Mouse (Mus musculus) forelimb bud, embryonic 11.5 days (tissue): ENCODE measurements around the gene Tpsab1.

ENCODE experiments used
- DNase-seq: peaks from one replicate; pipeline ENCODE4 v3.0.0-alpha.2; 2012; ENCODE audit warnings: low read depth, low spot score

Tpsab1 gene

DNA sequence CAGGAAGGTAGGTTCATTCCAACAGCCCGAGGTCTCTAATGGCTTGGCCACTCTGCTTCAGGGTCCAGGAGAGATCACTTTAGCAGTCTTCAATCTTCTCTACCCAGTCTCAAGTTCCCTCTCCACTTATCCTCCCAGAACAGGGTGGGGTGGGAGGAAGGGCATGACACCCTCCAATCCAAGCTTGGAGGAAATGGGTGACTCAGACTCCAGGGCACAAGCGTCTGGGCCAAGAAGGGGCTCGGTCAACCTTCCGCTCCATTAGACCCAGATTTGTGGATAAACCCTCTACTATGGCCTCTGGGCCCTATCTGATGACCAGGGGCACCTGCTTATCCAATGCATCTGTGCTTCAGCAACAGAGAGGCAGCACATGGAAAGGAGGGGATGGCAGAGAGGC, at the start of gene Tpsab1:
Tpsab1 (minus strand) TSS at position 101 of the 400 bp plus-strand sequence.
- DNase-seq, result no peak

DNA sequence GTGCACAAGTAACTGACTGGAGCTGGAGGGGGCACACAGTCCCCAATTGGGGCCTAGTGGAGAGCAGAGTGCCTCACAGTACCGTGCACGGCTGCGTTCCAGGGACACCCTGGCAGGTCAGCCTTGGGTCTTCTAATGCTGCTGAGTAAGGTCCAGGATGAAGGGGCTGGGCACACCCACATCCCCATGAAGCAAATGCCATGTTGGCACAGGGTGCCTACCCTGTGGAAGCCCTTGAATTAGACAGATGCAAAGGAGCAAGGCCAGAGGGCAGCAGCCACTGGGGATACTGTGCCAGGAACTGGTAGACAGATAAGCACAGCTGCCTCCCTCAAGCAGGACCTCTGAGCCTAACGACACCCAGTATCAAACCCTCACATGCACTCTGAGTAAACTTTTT, 49.2 kb upstream of the Tpsab1 start:
- DNase-seq, result no peak

DNA sequence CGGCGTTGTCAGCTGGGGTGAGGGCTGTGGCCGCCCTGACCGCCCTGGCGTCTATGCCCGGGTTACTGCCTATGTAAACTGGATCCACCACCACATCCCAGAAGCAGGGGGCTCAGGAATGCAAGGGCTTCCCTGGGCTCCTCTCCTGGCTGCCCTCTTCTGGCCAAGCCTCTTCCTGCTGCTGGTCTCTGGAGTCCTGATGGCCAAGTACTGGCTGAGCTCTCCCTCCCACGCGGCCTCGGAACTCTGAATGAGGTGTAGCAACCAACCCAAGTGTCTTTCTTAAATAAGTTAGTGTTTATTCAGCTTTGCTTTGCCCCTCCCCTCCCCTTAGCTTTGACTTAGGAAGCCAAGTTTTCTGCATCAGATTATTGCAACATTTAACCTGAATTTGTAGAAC, 28.6 kb upstream of the Tpsab1 start:
- DNase-seq, result peak; percentile 29

DNA sequence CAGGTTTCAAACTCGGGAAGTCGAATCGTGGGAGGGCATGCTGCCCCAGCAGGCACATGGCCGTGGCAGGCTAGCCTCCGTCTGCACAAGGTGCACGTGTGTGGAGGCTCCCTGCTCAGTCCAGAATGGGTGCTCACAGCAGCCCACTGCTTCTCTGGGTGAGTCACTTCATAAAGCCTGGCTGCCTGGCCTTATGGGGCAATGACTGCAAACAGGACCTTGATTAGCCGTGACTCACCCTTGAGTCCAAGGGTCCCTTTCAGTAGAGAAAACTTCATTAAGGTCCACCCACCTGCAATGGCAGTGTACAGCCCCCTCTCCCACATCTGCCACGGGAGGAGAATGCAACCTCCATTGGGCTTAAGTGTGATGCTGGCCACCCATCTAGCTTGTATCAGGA, 27.1 kb upstream of the Tpsab1 start:
- no peak for DNase-seq

DNA sequence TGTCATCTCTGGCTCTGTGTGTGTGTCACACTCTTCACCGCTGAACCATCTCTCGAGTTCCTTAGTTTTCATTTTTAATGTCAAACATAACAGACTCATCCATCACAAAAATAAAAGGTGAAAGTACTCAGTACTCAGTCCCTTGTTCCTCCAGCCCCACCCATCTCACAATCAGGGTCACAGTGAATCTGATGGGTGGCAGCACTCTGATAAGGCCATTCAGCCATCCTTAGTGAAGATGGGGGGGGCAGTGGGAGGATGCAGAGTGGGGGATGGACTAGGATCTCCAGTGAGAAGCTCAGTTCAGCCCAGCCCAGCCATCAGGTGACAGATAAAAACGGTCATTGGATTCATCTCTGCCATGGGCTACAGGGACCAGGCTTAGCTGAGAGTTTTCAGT, 23.6 kb upstream of the Tpsab1 start, which contains the start of gene Tpsg1:
Tpsg1 (plus strand) TSS at position 301 of the 400 bp plus-strand sequence.
- no peak for DNase-seq

DNA sequence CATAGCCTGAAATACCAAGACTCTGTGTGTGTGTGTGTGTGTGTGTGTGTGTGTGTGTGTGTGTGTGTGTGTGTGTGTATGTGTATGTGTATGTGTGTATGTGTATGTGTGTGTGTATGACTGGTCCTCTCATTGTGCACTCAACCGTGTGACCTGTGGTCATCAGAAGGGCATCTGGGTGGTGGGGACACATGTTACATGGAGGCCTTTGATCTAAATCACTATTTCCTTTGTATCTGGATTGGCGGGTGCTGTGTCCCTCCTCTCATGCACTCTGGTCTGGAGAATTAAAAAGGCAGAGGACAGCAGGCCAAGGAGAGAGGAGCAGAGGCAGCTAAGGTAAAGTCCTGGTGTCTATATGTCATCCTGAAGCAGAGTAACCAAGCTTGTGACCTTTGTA, 20.6 kb upstream of the Tpsab1 start, which contains the start of gene Tpsb2:
Tpsb2 (plus strand) TSS at position 301 of the 400 bp plus-strand sequence.
- DNase-seq, result no peak

DNA sequence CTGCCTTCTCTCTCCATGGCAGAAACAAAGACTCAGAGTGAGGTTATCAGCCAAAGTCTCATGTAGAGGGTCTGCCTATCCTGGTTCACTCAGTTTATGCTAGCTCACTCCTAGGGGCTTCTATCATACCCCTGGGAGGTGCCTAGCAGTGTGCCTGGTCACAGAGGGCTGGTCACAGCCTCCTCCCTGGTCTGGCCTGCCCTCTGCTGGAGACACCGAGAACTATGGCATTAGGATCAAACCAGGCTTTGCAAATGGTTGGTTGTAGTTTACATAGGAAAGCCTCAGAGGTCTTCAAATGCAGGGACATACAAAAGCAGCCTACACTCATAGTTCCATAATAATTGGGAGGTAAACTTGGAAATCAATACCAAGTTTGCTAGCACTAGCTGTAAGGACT, 18.4 kb upstream of the Tpsab1 start:
- peak; percentile 11 for DNase-seq

DNA sequence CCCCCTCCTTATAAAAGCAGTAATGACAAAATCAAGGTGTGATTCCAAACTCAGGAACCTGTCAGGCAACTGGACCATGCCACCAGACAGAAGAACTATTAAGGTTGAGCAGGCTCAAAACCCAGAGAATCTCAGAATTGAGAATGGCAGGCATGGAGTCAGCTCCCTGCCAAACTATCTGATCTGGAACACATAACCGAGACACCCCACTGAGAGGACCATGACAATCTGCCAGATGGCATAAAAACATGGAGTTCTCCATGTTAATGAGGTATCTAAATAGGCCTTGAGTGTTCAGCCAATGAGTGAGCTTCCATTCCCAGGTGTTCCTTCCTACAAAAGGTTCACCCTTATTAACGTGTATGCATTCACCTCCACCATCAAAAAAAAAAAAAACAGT, 15.9 kb upstream of the Tpsab1 start:
- no peak for DNase-seq

DNA sequence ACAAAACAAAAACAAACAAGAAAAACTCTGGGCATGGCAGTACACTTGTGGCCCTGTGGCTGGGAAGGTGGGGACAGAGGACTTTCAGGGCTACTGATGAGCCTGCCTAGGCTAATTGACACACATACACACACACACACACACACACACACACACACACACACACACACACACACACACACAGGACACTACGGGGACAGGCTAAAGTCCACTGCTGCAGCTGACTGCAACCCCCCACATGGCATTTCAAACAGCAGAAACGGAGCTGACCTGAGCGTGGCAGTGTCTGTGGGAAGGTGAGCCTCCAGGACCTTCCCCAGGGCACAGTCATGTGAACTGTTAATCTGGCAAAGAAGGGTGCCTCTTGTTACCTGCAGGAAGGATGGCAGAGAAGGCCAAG, 3.9 kb downstream of the Tpsab1 start:
- DNase-seq, result no peak

DNA sequence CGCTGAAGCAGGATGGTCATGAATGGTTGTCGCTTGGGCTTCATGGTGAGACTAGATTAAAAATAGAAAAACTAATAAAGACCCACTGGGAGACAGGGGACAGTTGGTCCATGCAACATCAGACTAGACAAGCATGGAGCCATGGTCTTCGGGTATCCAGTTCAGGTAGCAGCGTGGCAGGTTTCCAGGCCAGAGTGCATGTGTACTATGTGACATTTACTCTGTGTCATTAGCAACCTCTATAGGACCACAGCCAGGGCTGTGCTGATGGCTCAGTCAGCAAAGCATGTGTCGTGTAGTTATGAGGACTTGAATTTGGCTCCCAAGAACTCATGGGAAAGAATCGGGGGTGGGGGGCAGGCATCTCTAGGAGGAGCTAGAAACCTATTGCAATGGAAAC, 5.4 kb downstream of the Tpsab1 start:
- no peak for DNase-seq

DNA sequence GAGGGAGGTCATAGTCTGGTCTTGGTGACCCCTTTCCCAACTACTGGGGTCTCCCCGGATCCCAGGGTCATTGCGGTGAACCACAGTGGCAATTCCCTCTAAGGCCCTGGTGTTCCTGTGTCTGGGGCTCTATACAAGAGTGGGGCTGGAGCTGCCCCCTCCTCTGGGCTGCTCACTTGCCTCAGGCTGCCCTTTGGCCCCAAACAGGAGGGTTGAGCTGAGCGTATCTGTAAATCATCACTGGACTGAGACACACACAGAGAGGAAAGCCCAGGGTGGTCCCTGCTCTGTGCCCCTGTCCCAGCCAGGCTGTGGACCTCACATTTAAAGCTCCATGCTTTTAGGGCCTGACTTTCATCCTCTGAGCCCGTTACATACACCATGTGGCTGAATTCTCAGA, 7.1 kb downstream of the Tpsab1 start:
- DNase-seq, result no peak

DNA sequence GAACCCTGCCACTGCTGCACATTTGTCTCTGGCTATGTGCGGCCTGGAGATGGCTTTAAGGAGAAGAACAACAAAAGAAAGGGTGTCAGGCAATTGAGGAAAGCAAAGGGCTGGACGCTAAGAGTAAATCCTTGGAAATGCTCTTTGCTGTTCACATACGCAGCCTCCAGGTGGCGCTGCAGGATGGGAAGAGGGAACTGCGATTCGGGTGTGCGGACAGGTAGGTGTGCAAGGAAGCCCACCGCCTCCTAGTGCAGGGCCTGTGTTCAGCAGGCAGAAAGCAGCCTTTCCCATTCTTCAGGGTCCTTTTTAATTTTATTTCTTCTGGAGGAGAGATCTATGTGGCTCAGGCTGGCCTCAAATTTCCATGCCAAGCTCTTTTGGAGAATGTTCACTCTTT, 11.4 kb downstream of the Tpsab1 start:
- peak; percentile 84 for DNase-seq

DNA sequence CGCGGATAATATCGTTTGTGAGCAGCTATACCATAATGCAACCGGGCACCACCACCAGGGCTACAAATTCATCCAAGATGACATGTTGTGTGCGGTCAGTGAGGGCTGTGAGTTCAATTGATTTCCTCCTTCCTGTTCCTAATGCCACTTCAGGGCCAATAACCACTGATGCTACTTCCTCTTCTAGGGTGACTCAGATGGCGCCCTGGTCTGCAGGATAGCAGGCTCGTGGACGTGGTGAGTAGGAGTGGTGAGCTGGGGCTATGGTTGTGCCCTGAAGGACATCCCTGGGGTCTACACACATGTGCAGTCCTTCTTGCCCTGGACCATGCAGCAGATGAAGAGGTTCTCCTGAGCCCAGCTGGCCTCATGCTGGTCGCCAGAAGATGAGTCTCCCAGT, 13.0 kb downstream of the Tpsab1 start:
- DNase-seq, result no peak

DNA sequence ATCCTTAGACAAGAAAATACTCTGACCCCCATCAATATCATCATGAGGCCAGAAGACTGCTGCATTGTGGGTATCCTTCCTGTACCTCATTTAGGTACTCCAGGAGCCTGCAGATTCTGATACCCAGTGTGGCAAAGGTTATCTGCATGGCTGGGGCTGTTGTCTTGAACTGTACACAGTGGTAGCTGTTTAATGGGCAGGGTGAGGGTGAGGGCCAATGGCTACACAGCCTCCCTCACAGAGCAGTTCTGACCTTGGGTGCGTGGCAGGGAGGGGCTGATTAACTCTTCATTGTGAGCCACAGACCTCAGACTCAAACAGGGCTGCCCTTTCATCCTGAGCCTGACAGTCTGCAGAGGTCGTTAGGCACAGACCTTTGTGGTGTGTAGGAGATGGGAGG, 22.4 kb downstream of the Tpsab1 start:
- DNase-seq, result no peak

DNA sequence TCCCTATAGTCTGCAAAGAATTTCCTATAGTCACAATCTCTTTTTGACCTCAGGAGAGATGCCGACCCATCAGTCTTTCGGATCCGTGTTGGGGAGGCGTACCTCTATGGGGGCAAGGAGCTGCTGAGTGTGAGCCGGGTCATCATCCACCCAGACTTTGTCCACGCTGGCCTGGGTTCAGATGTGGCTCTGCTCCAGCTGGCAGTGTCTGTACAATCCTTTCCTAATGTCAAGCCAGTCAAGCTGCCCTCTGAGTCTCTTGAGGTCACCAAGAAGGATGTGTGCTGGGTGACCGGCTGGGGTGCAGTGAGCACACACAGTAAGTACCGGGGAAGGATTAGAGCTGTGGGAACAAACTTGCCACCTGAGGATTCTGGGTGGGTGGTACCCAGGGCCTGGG, 24.5 kb downstream of the Tpsab1 start:
- DNase-seq, result no peak

DNA sequence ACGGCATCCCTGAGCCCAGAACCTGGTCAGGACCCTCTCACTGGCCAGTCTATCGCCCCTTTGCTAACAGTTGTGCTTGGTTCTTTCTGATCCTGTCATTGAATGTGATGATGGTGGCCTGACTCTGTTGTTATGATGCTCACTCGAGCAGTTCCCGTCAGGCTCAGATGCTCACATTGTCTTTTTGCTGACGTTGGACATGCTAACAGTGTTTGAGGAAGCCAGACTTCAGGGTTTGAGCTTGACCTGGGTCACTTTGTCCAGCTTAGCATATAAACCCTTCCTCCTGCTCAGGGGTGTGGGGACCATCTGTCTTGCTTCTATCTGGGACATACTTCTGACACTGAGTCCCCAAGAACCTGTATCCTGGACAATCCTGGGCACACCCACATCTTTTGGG, 27.0 kb downstream of the Tpsab1 start, which contains the start of gene Prss29:
Prss29 (plus strand) TSS at position 301 of the 400 bp plus-strand sequence.
- no peak for DNase-seq

DNA sequence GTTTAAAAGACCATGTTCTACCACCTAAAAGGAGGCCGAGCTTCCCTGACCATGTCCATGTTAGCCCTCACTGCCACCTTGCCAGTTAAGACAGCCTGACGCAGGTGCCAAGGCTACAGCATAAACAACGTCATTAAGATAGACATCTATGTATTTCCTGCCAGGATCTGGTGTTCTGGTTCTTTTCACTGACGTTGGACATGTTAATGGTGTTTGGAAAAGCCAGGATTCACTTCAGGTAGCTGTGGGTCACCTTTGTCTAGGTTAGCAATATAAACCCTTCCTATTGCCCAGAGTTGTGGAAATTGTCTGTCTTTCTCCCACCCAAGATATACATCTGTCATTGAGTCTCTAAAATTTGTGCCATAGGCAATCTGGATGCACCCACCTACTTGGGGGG, 37.0 kb downstream of the Tpsab1 start, which contains the start of gene Prss28:
Prss28 (plus strand) TSS at position 301 of the 400 bp plus-strand sequence.
- no peak for DNase-seq

DNA sequence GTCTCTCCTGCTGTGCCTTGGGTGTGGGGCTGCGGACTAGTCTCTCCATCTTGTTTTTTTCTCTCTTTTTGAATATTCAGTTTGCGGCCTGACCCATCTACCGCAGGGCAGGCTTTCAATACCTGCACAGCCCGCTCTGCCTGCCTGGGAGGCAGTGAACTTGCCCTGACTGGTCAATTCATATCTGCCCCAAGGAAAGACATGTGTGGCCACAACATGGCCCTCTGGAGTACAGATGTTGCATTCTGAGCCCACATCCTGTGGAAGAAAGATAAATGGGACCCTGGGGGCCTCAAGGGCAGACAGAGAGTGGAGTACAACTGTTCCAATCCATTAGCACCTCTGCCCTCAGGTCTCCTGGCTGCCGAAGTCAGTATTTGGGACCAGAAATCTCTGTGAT, 47.3 kb downstream of the Tpsab1 start, which contains the start of gene Prss34:
Prss34 (plus strand) TSS at position 301 of the 400 bp plus-strand sequence.
- DNase-seq, result no peak

DNA sequence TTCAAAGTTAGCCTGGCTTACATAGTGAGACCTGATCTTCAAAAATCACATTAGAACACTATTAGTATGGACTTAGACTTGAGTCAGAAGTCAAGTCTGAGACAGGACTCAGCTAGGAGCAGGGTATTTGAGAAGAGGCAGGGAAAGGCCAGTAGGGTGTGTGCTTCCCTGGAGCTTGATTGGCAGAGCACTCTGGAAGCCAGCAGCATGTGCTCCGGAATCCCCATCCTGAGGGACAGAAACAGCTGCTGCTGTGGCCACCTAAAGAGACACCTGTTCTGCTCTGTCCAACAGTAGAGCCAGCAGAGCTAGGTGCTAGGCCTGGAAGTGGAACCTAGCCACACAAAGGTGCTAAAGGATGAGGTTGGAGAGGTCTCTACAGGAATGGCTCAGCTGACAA, 51.3 kb downstream of the Tpsab1 start:
- DNase-seq, result no peak

DNA sequence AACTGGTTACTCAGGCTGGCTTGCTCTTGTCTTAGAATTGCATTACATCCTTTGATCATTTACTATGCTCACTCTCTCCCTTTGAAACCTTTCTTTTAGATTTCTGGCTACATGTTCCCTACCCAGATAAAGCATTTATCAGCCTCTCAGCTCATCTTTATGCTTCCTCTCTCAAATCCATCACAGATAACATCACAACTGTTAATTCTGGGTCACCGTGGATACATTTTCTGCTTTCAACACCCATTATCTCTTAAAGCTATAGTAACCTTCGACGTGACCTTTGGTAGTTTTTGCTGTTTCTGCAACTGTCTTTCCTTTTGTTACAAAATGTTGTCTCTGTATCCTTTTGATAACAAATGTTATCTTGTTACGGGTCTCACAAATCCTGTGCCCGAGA, 51.9 kb downstream of the Tpsab1 start:
- no peak for DNase-seq
